Mouse (Mus musculus) lung, postnatal 0 days (tissue): ENCODE results near the gene Acoxl. TPM values are rescaled to one million over a fixed set of nuclear protein-coding genes. Genes with fewer than 3 reads are reported as not detected.

Source experiments
- ATAC-seq: fragments of 200-750 bp; cut with Nextera tagmentation; 2 replicates; pipeline ENCODE4 v1.8.0; 2017; ENCODE audit warnings: moderate library complexity
- DNase-seq: peaks from one replicate; pipeline ENCODE4 v3.0.0-alpha.2; 2016; ENCODE audit warnings: low spot score
- H3K27ac ChIP-seq: fragments of 300-500 bp; sonication (generic); 2 replicates; pipeline ENCODE4 v1.5.1; 2014; ENCODE audit warnings: antibody characterized with exemption, mild to moderate bottlenecking, low read length, mixed read lengths
- H3K27me3 ChIP-seq: fragments of 300-500 bp; sonication (generic); replicated peaks from 2 replicates; pipeline ENCODE4 v1.6.1; 2014; ENCODE audit warnings: low read length, mixed read lengths; ENCODE audit not compliant: insufficient read depth
- H3K36me3 ChIP-seq: fragments of 300-500 bp; sonication (generic); 2 replicates; pipeline ENCODE4 v1.6.1; 2014; ENCODE audit warnings: low read length, mixed read lengths; ENCODE audit not compliant: insufficient read depth
- H3K4me1 ChIP-seq: fragments of 300-500 bp; sonication (generic); 2 replicates; pipeline ENCODE4 v1.6.1; 2014; ENCODE audit warnings: antibody characterized with exemption, low read depth, low read length, mixed read lengths; ENCODE audit not compliant: insufficient read depth
- H3K4me2 ChIP-seq: fragments of 300-500 bp; sonication (generic); replicated peaks from 2 replicates; pipeline ENCODE4 v1.6.1; 2014; ENCODE audit warnings: low read depth, mild to moderate bottlenecking, low read length, moderate library complexity, mixed read lengths
- H3K4me3 ChIP-seq: fragments of 300-500 bp; sonication (generic); 2 replicates; pipeline ENCODE4 v1.5.1; 2014; ENCODE audit warnings: low read depth, low read length
- H3K9ac ChIP-seq: fragments of 300-500 bp; sonication (generic); replicated peaks from 2 replicates; pipeline ENCODE4 v1.6.1; 2014; ENCODE audit warnings: low read depth, mild to moderate bottlenecking
- H3K9me3 ChIP-seq: fragments of 300-500 bp; sonication (generic); 2 replicates; pipeline ENCODE4 v1.6.1; 2016; ENCODE audit warnings: low read length, mixed read lengths
- CTCF ChIP-seq: IDR thresholded peaks from 2 replicates; pipeline ENCODE4 v1.5.1; 2016; ENCODE audit warnings: antibody characterized with exemption, mild to moderate bottlenecking
- EP300 ChIP-seq: IDR thresholded peaks from 2 replicates; pipeline ENCODE4 v1.6.1; 2016; ENCODE audit warnings: antibody characterized with exemption, mild to moderate bottlenecking, control low read depth
- WGBS: fragments of 180-500 bp; shearing (Covaris S2); extraction: QIAGEN DNeasy Blood & Tissue Kit; methylation state at CpG from one replicate; pipeline ENCODE4 v1.1.7; 2014; 5-methylcytosine and 5-hydroxymethylcytosine counted together
- polyA plus RNA-seq: library from polyadenylated mRNA; unstranded; fragments of >200 nt; fragmentation: Nextera tagmentation; extraction: Ambion mirVana; gene quantifications from 2 replicates; pipeline ENCODE4 v1.2.1, GENCODE M21; 2015

Acoxl gene
- polyA plus RNA-seq, 1 experiment from 2014 or later = 17.0 TPM

- ATAC-seq = peak; percentile 66
Measured at GRCm38 (mm10) chr2:128127691-128128292, 289.1 kb downstream of the Acoxl start.

GRCm38 (mm10) chr2:128128532-128128931, 289.9 kb downstream of the Acoxl start:
- H3K4me3 ChIP-seq = peak overlapping the region; percentile 79; the same call in 1 of the 2 replicates
- no peak for TF ChIP-seq EP300
- peak overlapping the region; percentile 94 for H3K4me2 ChIP-seq
- ATAC-seq (no peak), DNase-seq (no peak)
- no peaks in the 10 kb centered on the region for H3K9me3 ChIP-seq
- no peaks in the 10 kb centered on the region for H3K27me3 ChIP-seq
- H3K9ac ChIP-seq = 0 out of 2 replicates have a peak overlapping the region, but pooled peaks have one; percentile 37
- peaks cover 17% of the 10 kb centered on the region; the same call in 1 of the 2 replicates for H3K4me1 ChIP-seq
- peak overlapping the region; percentile 96; the same call in 1 of the 2 replicates for H3K27ac ChIP-seq
- H3K36me3 ChIP-seq = peaks cover 12% of the 10 kb centered on the region; the same call in 1 of the 2 replicates
- WGBS = 47% methylated on average over 10 of the region's 10 CpGs

More at GRCm38 (mm10) chr2:128127691-128128292, 289.1 kb downstream of the Acoxl start:
- peaks cover 12% of the 10 kb centered on the region; the same call in 1 of the 2 replicates for H3K36me3 ChIP-seq
- H3K27me3 ChIP-seq = no peaks in the 10 kb centered on the region
- H3K4me1 ChIP-seq = peaks cover 18% of the 10 kb centered on the region; the same call in 1 of the 2 replicates
- peak overlapping the region; percentile 37 for H3K9ac ChIP-seq
- no peaks in the 10 kb centered on the region for H3K9me3 ChIP-seq
- peak overlapping the region; percentile 94 for H3K4me2 ChIP-seq
- TF ChIP-seq EP300 = no peak
- 0 out of 2 replicates have a peak, but pooled peaks have one; percentile 16 for TF ChIP-seq CTCF
- DNase-seq = peak; percentile 96
- peak overlapping the region; percentile 79 for H3K4me3 ChIP-seq
- WGBS = under 1% methylated on average over 48 of the region's 48 CpGs
- H3K27ac ChIP-seq = peak overlapping the region; percentile 96

- Histone ChIP-seq H3K4me2 (no peak overlapping the region), H3K27ac (no peak overlapping the region), H3K36me3 (peaks cover 21% of the 10 kb centered on the region; the same call in 1 of the 2 replicates), H3K4me1 (peaks cover 4% of the 10 kb centered on the region; the same call in 1 of the 2 replicates), H3K4me3 (no peak overlapping the region), H3K9ac (no peak overlapping the region), H3K9me3 (no peaks in the 10 kb centered on the region), H3K27me3 (no peaks in the 10 kb centered on the region)
- 81% methylated on average over 11 of the region's 11 CpGs for WGBS
- ATAC-seq (no peak), DNase-seq (no peak)
- TF ChIP-seq EP300 (no peak), CTCF (no peak)
Measured at GRCm38 (mm10) chr2:128131503-128131902, 292.8 kb downstream of the Acoxl start.

- no peak for TF ChIP-seq EP300
- TF ChIP-seq CTCF = no peak
Measured at GRCm38 (mm10) chr2:128132635-128133034, 294.0 kb downstream of the Acoxl start.

GRCm38 (mm10) chr2:128133865-128134264, 295.2 kb downstream of the Acoxl start:
- Histone ChIP-seq H3K4me3 (no peak overlapping the region), H3K27me3 (no peaks in the 10 kb centered on the region), H3K9ac (no peak overlapping the region), H3K9me3 (no peaks in the 10 kb centered on the region), H3K4me1 (no peaks in the 10 kb centered on the region; the same call in 1 of the 2 replicates), H3K27ac (no peak overlapping the region), H3K4me2 (no peak overlapping the region), H3K36me3 (peaks cover 21% of the 10 kb centered on the region; the same call in 1 of the 2 replicates)
- no peak for DNase-seq
- no peak for ATAC-seq
- TF ChIP-seq EP300 (no peak), CTCF (no peak)

More at GRCm38 (mm10) chr2:128132635-128133034, 294.0 kb downstream of the Acoxl start:
- H3K9ac ChIP-seq = no peak overlapping the region
- H3K4me2 ChIP-seq = no peak overlapping the region
- H3K27ac ChIP-seq = no peak overlapping the region
- H3K4me1 ChIP-seq = peaks cover 4% of the 10 kb centered on the region; the same call in 1 of the 2 replicates
- H3K36me3 ChIP-seq = peaks cover 21% of the 10 kb centered on the region; the same call in 1 of the 2 replicates
- no peaks in the 10 kb centered on the region for H3K9me3 ChIP-seq
- H3K27me3 ChIP-seq = no peaks in the 10 kb centered on the region
- no peak for DNase-seq
- 88% methylated on average over 5 of the region's 5 CpGs for WGBS
- ATAC-seq = no peak
- no peak overlapping the region for H3K4me3 ChIP-seq

- 70% methylated on average over 5 of the region's 5 CpGs for WGBS
- Histone ChIP-seq H3K9ac (no peak overlapping the region), H3K36me3 (peaks cover 21% of the 10 kb centered on the region; the same call in 1 of the 2 replicates)
Measured at GRCm38 (mm10) chr2:128134474-128134873, 295.8 kb downstream of the Acoxl start.

More at GRCm38 (mm10) chr2:128134474-128134873, 295.8 kb downstream of the Acoxl start:
- Histone ChIP-seq H3K4me1 (no peaks in the 10 kb centered on the region; the same call in 1 of the 2 replicates), H3K9me3 (no peaks in the 10 kb centered on the region), H3K27me3 (no peaks in the 10 kb centered on the region), H3K4me3 (no peak overlapping the region), H3K4me2 (no peak overlapping the region), H3K27ac (no peak overlapping the region)
- DNase-seq = no peak
- no peak for TF ChIP-seq EP300
- TF ChIP-seq CTCF = no peak
- ATAC-seq = no peak
